Mouse (Mus musculus) intestine, embryonic 16.5 days (tissue): Measurements from ENCODE around the gene Pde6c. TPM values are rescaled to one million over a fixed set of nuclear protein-coding genes. Genes with fewer than 3 reads are reported as not detected.
A peak's percentile ranks its signal among the peaks of the same experiment; 100 is the strongest.

Source experiments
- ATAC-seq: fragments of 200-750 bp; cut with Nextera tagmentation; 2 replicates; pipeline ENCODE4 v1.8.0; 2017; ENCODE audit warnings: moderate TSS enrichment, moderate library complexity
- H3K27ac ChIP-seq: fragments of 300-500 bp; sonication (generic); 2 replicates; pipeline ENCODE4 v1.5.1; 2014; ENCODE audit warnings: mild to moderate bottlenecking, low read length
- H3K27me3 ChIP-seq: fragments of 300-500 bp; sonication (generic); replicated peaks from 2 replicates; pipeline ENCODE4 v1.6.1; 2014; ENCODE audit warnings: low read length, control low read depth, mixed read lengths; ENCODE audit not compliant: control insufficient read depth, insufficient read depth
- H3K36me3 ChIP-seq: fragments of 300-500 bp; sonication (generic); 2 replicates; pipeline ENCODE4 v1.6.1; 2014; ENCODE audit warnings: low read length, control low read depth; ENCODE audit not compliant: control insufficient read depth, insufficient read depth
- H3K4me1 ChIP-seq: fragments of 300-500 bp; sonication (generic); 2 replicates; pipeline ENCODE4 v1.6.1; 2014; ENCODE audit warnings: low read length, control low read depth, mixed read lengths; ENCODE audit not compliant: control insufficient read depth, insufficient read depth
- H3K4me2 ChIP-seq: fragments of 300-500 bp; sonication (generic); 2 replicates; pipeline ENCODE4 v1.6.1; 2014; ENCODE audit warnings: low read depth, low read length, control low read depth
- H3K4me3 ChIP-seq: fragments of 300-500 bp; sonication (generic); 2 replicates; pipeline ENCODE4 v1.5.1; 2014; ENCODE audit warnings: mild to moderate bottlenecking, low read length
- H3K9ac ChIP-seq: fragments of 300-500 bp; sonication (generic); 2 replicates; pipeline ENCODE4 v1.6.1; 2014; ENCODE audit warnings: low read depth, low read length
- H3K9me3 ChIP-seq: fragments of 300-500 bp; sonication (generic); 2 replicates; pipeline ENCODE4 v1.6.1; 2016; ENCODE audit warnings: low read length, control low read depth; ENCODE audit not compliant: control insufficient read depth
- WGBS: fragments of 180-500 bp; shearing (Covaris S2); extraction: QIAGEN DNeasy Blood & Tissue Kit; methylation state at CpG from one replicate; pipeline ENCODE4 v1.1.7; 2014; 5-methylcytosine and 5-hydroxymethylcytosine counted together
- polyA plus RNA-seq: library from polyadenylated mRNA; unstranded; fragments of >200 nt; fragmentation: Nextera tagmentation; extraction: Ambion mirVana; gene quantifications from 2 replicates; pipeline ENCODE4 v1.2.1, GENCODE M21; 2015

The Pde6c gene
- polyA plus RNA-seq, 1 experiment from 2014 or later = 0.13 TPM

DNA sequence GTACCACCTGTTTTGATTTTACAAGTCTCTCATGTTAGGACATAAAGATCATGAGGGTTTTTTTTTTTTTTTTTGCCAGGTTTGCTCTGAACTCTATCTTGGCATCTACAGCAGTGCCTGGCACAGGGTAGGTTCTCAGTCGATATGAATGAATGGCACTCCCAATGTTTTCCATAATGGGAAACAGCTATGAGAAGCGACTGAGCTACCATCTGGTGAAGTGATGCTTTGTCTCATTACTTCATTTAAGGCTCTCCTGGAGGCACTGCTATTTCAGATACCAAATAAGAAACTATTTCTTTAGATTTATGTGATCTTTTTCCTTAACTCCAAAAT lies 54.7 kb downstream of the Pde6c start:
- H3K27ac ChIP-seq = no peak overlapping the region
- no peak for ATAC-seq
- no peak overlapping the region for H3K4me2 ChIP-seq
- no peaks in the 10 kb centered on the region for H3K9me3 ChIP-seq
- 81% methylated on average over 2 of the region's 2 CpGs for WGBS
- no peaks in the 10 kb centered on the region for H3K27me3 ChIP-seq
- no peaks in the 10 kb centered on the region for H3K4me1 ChIP-seq
- H3K9ac ChIP-seq = no peak overlapping the region
- no peaks in the 10 kb centered on the region for H3K36me3 ChIP-seq
- no peak overlapping the region for H3K4me3 ChIP-seq

GRCm38 (mm10) chr19:38190606-38191005 lies 58.0 kb downstream of the Pde6c start:
- Histone ChIP-seq H3K4me3 (no peak overlapping the region), H3K9me3 (no peaks in the 10 kb centered on the region), H3K4me2 (no peak overlapping the region), H3K4me1 (no peaks in the 10 kb centered on the region), H3K36me3 (peaks cover 5% of the 10 kb centered on the region), H3K27me3 (no peaks in the 10 kb centered on the region), H3K9ac (no peak overlapping the region), H3K27ac (no peak overlapping the region)
- WGBS = 88% methylated on average over 3 of the region's 3 CpGs
- ATAC-seq = no peak

GRCm38 (mm10) chr19:38191446-38191845 lies 58.9 kb downstream of the Pde6c start:
- peak; percentile 78 for ATAC-seq
- 59% methylated on average over 5 of the region's 5 CpGs for WGBS
- H3K36me3 ChIP-seq = peaks cover 5% of the 10 kb centered on the region
- no peak overlapping the region for H3K9ac ChIP-seq
- no peak overlapping the region for H3K4me3 ChIP-seq
- no peak overlapping the region for H3K4me2 ChIP-seq
- H3K9me3 ChIP-seq = no peaks in the 10 kb centered on the region
- no peaks in the 10 kb centered on the region for H3K27me3 ChIP-seq
- no peak overlapping the region for H3K27ac ChIP-seq
- H3K4me1 ChIP-seq = no peaks in the 10 kb centered on the region

- Histone ChIP-seq H3K9me3 (no peaks in the 10 kb centered on the region), H3K27ac (no peak overlapping the region), H3K4me1 (no peaks in the 10 kb centered on the region), H3K27me3 (no peaks in the 10 kb centered on the region), H3K4me3 (no peak overlapping the region), H3K36me3 (peaks cover 5% of the 10 kb centered on the region), H3K9ac (no peak overlapping the region), H3K4me2 (no peak overlapping the region)
- 93% methylated on average over 4 of the region's 4 CpGs for WGBS
- ATAC-seq = no peak
Measured at GRCm38 (mm10) chr19:38195245-38195644, 62.7 kb downstream of the Pde6c start.

DNA sequence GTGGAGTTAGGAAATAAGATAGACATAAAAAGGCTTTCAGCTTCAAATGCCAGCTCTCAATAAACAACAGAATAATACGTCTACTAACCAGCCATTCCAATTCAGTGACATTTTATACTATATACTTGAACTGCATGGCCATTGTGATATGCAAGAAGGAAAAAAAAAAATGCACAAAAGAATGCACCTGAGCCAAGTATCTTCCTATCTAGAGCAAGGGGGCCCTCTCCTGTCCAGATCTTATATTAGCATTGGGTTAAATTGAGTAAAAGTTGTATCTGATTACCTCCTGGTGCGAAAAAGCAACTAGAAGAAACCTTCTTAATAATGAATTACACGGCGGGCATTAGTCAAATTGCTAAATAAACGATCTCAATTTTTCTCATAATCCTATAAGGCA lies 66.2 kb downstream of the Pde6c start:
- Histone ChIP-seq H3K36me3 (peaks cover 11% of the 10 kb centered on the region), H3K4me2 (no peak overlapping the region), H3K4me3 (no peak overlapping the region), H3K27me3 (no peaks in the 10 kb centered on the region), H3K9ac (no peak overlapping the region), H3K4me1 (no peaks in the 10 kb centered on the region), H3K27ac (no peak overlapping the region), H3K9me3 (no peaks in the 10 kb centered on the region)
- no peak for ATAC-seq
- 80% methylated on average over 5 of the region's 5 CpGs for WGBS

DNA sequence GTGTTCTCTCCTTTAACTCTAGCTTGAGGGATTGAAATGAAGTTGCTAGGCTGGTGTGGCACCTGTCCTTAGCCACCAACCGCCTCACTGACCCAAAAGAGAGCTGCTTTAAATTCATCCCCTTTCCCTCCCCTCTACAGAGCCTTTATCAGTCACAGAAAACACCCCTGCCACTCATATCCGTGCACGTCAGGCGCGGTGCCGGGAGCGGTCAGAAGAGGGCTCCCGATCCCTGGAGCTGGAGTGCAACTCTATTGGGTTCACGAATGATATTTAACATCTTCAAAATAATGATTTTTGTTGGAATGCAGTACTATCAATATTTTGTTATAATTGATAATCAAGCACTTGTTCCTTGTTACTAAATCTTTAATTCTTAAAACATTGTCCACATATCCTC lies 74.1 kb downstream of the Pde6c start:
- Histone ChIP-seq H3K4me2 (no peak overlapping the region), H3K27me3 (no peaks in the 10 kb centered on the region), H3K36me3 (peaks cover 9% of the 10 kb centered on the region), H3K9me3 (no peaks in the 10 kb centered on the region), H3K4me1 (no peaks in the 10 kb centered on the region), H3K27ac (no peak overlapping the region), H3K4me3 (no peak overlapping the region), H3K9ac (no peak overlapping the region)
- 55% methylated on average over 9 of the region's 9 CpGs for WGBS
- ATAC-seq = no peak

DNA sequence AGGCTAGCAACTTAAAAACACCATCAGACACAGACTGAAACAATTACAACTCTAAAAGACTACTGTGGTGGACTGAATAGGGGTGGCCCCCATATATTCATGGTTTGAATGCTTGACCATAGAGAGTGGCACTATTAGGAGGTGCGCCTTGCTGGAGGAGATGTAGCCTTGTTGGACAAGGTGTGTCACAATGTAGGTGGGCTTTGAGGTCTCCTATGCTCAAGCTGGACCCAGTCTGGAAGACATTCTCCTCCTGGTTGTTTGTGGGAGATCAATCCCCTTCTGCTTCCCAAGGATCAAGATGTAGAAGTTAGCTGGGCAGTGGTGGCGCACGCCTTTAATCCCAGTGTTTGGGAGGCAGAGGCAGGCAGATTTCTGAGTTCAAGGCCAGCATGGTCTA lies 85.1 kb downstream of the Pde6c start:
- Histone ChIP-seq H3K9me3 (no peaks in the 10 kb centered on the region), H3K36me3 (peaks cover 6% of the 10 kb centered on the region; the same call in 1 of the 2 replicates), H3K27me3 (no peaks in the 10 kb centered on the region), H3K27ac (no peak overlapping the region), H3K4me2 (no peak overlapping the region), H3K9ac (no peak overlapping the region), H3K4me1 (0 out of 2 replicates have a peak, but pooled peaks cover under 1% of the 10 kb centered on the region), H3K4me3 (no peak overlapping the region)
- ATAC-seq = no peak
- 100% methylated on average over 3 of the region's 3 CpGs for WGBS

DNA sequence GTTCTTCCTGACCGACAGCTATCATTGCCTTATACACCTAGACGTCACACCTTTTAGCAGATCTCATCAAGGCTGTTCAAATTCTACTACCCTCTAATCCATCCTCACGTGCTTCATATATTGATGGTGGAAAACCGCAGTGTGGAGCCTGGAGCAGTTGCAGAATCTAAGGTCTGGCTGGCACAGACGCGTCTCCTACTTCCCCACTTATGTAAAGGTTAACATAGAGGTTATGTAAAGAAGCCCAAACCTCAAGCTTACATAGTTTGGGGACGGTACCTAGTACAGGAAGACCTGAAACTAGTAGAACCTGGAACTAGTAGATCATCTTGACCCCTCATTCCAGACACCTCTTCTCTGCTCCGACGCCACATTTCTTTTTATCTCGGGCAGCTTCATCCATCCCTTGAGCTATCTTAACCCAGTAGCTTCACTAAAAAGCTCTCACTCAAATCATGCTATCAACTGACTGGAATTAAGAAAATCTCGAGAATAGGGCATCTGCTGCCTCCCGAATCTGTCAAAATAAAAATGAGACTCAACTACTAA lies 90.8 kb downstream of the Pde6c start:
- Histone ChIP-seq H3K27ac (peak overlapping the region; percentile 88), H3K27me3 (no peaks in the 10 kb centered on the region), H3K9ac (peak overlapping the region; percentile 84), H3K4me2 (peak overlapping the region; percentile 89), H3K9me3 (no peaks in the 10 kb centered on the region), H3K36me3 (no peaks in the 10 kb centered on the region), H3K4me3 (peak overlapping the region; percentile 81), H3K4me1 (0 out of 2 replicates have a peak, but pooled peaks cover 6% of the 10 kb centered on the region)
- ATAC-seq = peak; percentile 62
- WGBS = 7% methylated on average over 12 of the region's 12 CpGs

DNA sequence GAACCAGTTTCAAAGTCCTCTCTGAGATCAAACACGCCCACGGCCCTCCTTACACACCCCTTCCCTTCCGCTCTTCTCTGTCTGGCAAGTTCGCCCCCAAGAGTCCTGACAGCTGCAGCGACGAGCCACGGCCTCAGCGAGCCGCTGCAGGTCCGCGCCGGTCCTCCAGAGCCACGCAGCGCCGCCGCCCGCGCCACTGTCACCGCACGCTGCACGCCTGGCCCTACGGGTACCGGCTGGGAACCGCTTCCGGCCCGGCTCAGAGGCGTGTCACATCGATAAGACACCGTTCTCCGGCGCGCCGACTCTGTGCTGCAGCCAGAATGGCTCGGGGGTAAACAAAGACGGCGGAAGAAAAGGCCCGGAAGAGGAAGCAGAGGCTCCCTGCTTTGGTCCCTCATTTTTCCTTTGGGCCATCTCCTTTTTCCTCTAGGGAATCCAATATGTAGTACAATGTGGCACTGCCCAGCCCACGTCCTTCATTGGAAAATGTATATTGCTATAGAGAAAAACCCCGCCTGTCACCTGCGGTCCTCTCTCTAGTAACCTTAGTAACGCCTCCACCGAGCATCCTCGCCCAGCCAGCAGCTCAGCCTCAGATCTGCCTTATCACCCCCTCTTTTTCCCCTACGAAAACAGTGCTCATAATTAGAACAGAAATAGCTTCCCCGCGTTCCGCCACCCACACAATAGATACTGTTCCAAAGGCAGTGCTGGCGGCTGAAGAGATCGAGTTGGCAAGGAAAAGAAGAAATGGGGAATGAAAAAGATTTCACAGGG lies 91.5 kb downstream of the Pde6c start, which contains the start of gene Fra10ac1:
Fra10ac1 (minus strand) TSS at position 252 of the 780 bp plus-strand sequence.
- peak within 1 kb of the TSS; percentile 81 for H3K4me3 ChIP-seq
- H3K27me3 ChIP-seq = no peaks in the 10 kb centered on the region
- no peaks in the 10 kb centered on the region for H3K36me3 ChIP-seq
- under 1% methylated on average over 49 of the region's 49 CpGs for WGBS
- peak; percentile 98 for ATAC-seq
- peak within 1 kb of the TSS; percentile 89 for H3K4me2 ChIP-seq
- H3K27ac ChIP-seq = peak within 1 kb of the TSS; percentile 88
- H3K9ac ChIP-seq = peak within 1 kb of the TSS; percentile 84
- 0 out of 2 replicates have a peak, but pooled peaks cover 6% of the 10 kb centered on the region for H3K4me1 ChIP-seq
- no peaks in the 10 kb centered on the region; the same call in 1 of the 2 replicates for H3K9me3 ChIP-seq
